Mouse (Mus musculus): ENCODE measurements at regions not wholly inside any gene's neighbourhood (a gene's known extent, or its start where the extent isn't known, plus 50 kb on each side); places are given as distances from the start of the nearest gene placed in this dataset.

GRCm38 (mm10) chr14:76672442-76672841 is 115.8 kb upstream of the Serp2 start:
- H3K27me3 ChIP-seq (ENCODE audit: control insufficient read depth, insufficient read depth, insufficient read length) = no peaks in the 10 kb centered on the region
- H3K4me3 ChIP-seq (ENCODE audit: insufficient read depth, poor library complexity, severe bottlenecking) = no peak overlapping the region
- H3K79me3 ChIP-seq (ENCODE audit: low read depth) = no peaks in the 10 kb centered on the region
- H3K79me2 ChIP-seq (ENCODE audit: control insufficient read depth, insufficient read depth) = no peaks in the 10 kb centered on the region
- H3K36me3 ChIP-seq (ENCODE audit: control insufficient read depth, insufficient read depth) = no peaks in the 10 kb centered on the region
- H3ac ChIP-seq (ENCODE audit: control insufficient read depth, insufficient read length, low read depth) = no peak overlapping the region
- TF ChIP-seq USF1 (IDR thresholded peaks at IDR 0.05; ENCODE audit: low read depth) = no peak
- TF ChIP-seq CEBPB (IDR thresholded peaks at IDR 0.05; ENCODE audit: low read depth) = no peak
- TF ChIP-seq CTCF (IDR thresholded peaks at IDR 0.05; ENCODE audit: control insufficient read depth, insufficient read depth, insufficient read length) = no peak
- no peak for TF ChIP-seq FOSL1 (IDR thresholded peaks at IDR 0.05; ENCODE audit: insufficient read depth, low read length, poor library complexity, severe bottlenecking)
- no peak for TF ChIP-seq MAX (IDR thresholded peaks at IDR 0.05)
- TF ChIP-seq MYOD1 (IDR thresholded peaks at IDR 0.05; ENCODE audit: control insufficient read depth, insufficient read length, low read depth) = no peak
- TF ChIP-seq MYOG (IDR thresholded peaks at IDR 0.05; ENCODE audit: control insufficient read depth, extremely low read depth, insufficient read length) = no peak

GRCm38 (mm10) chr14:76671023-76671422 is 114.3 kb upstream of the Serp2 start:
- H3K79me3 ChIP-seq (ENCODE audit: low read depth) = no peaks in the 10 kb centered on the region
- no peaks in the 10 kb centered on the region for H3K36me3 ChIP-seq (ENCODE audit: control insufficient read depth, insufficient read depth)
- no peaks in the 10 kb centered on the region for H3K79me2 ChIP-seq (ENCODE audit: control insufficient read depth, insufficient read depth)
- no peak overlapping the region for H3ac ChIP-seq (ENCODE audit: control insufficient read depth, insufficient read length, low read depth)
- no peaks in the 10 kb centered on the region for H3K27me3 ChIP-seq (ENCODE audit: control insufficient read depth, insufficient read depth, insufficient read length)
- TF ChIP-seq USF1 (IDR thresholded peaks at IDR 0.05; ENCODE audit: low read depth) (no peak), MAX (IDR thresholded peaks at IDR 0.05) (no peak)
- H3K4me3 ChIP-seq (ENCODE audit: insufficient read depth, poor library complexity, severe bottlenecking) = no peak overlapping the region

GRCm38 (mm10) chr14:76665754-76666371 is 109.2 kb upstream of the Serp2 start:
- no peaks in the 10 kb centered on the region for H3K79me3 ChIP-seq (ENCODE audit: low read depth)
- no peak overlapping the region for H3ac ChIP-seq (ENCODE audit: control insufficient read depth, insufficient read length, low read depth)
- H3K4me3 ChIP-seq (ENCODE audit: insufficient read depth, poor library complexity, severe bottlenecking) = no peak overlapping the region
- H3K36me3 ChIP-seq (ENCODE audit: control insufficient read depth, insufficient read depth) = no peaks in the 10 kb centered on the region
- no peak for TF ChIP-seq MAX (IDR thresholded peaks at IDR 0.05)
- no peaks in the 10 kb centered on the region for H3K27me3 ChIP-seq (ENCODE audit: control insufficient read depth, insufficient read depth, insufficient read length)
- H3K79me2 ChIP-seq (ENCODE audit: control insufficient read depth, insufficient read depth) = no peaks in the 10 kb centered on the region

GRCm38 (mm10) chr14:76664586-76665508 is 108.2 kb upstream of the Serp2 start:
- TF ChIP-seq USF1 (IDR thresholded peaks at IDR 0.05; ENCODE audit: low read depth) (no peak), CEBPB (IDR thresholded peaks at IDR 0.05; ENCODE audit: low read depth) (no peak), CTCF (IDR thresholded peaks at IDR 0.05; ENCODE audit: control insufficient read depth, insufficient read depth, insufficient read length) (no peak), FOSL1 (IDR thresholded peaks at IDR 0.05; ENCODE audit: insufficient read depth, low read length, poor library complexity, severe bottlenecking) (no peak), MAX (IDR thresholded peaks at IDR 0.05) (no peak), MYOD1 (IDR thresholded peaks at IDR 0.05; ENCODE audit: control insufficient read depth, insufficient read length, low read depth) (no peak), MYOG (IDR thresholded peaks at IDR 0.05; ENCODE audit: control insufficient read depth, extremely low read depth, insufficient read length) (no peak)
- Histone ChIP-seq H3K4me3 (ENCODE audit: insufficient read depth, poor library complexity, severe bottlenecking) (no peak overlapping the region), H3K27me3 (ENCODE audit: control insufficient read depth, insufficient read depth, insufficient read length) (no peaks in the 10 kb centered on the region), H3K79me2 (ENCODE audit: control insufficient read depth, insufficient read depth) (no peaks in the 10 kb centered on the region), H3K79me3 (ENCODE audit: low read depth) (no peaks in the 10 kb centered on the region), H3ac (ENCODE audit: control insufficient read depth, insufficient read length, low read depth) (no peak overlapping the region), H3K36me3 (ENCODE audit: control insufficient read depth, insufficient read depth) (no peaks in the 10 kb centered on the region)

- no peaks in the 10 kb centered on the region for H3K27me3 ChIP-seq (ENCODE audit: control insufficient read depth, insufficient read depth, insufficient read length)
- TF ChIP-seq MAX (IDR thresholded peaks at IDR 0.05) (no peak), MYOD1 (IDR thresholded peaks at IDR 0.05; ENCODE audit: control insufficient read depth, insufficient read length, low read depth) (no peak), CTCF (IDR thresholded peaks at IDR 0.05; ENCODE audit: control insufficient read depth, insufficient read depth, insufficient read length) (no peak), MYOG (IDR thresholded peaks at IDR 0.05; ENCODE audit: control insufficient read depth, extremely low read depth, insufficient read length) (no peak), FOSL1 (IDR thresholded peaks at IDR 0.05; ENCODE audit: insufficient read depth, low read length, poor library complexity, severe bottlenecking) (no peak), CEBPB (IDR thresholded peaks at IDR 0.05; ENCODE audit: low read depth) (no peak), USF1 (IDR thresholded peaks at IDR 0.05; ENCODE audit: low read depth) (no peak)
- no peaks in the 10 kb centered on the region for H3K79me3 ChIP-seq (ENCODE audit: low read depth)
- no peak overlapping the region for H3K4me3 ChIP-seq (ENCODE audit: insufficient read depth, poor library complexity, severe bottlenecking)
- no peaks in the 10 kb centered on the region for H3K36me3 ChIP-seq (ENCODE audit: control insufficient read depth, insufficient read depth)
- H3ac ChIP-seq (ENCODE audit: control insufficient read depth, insufficient read length, low read depth) = no peak overlapping the region
- H3K79me2 ChIP-seq (ENCODE audit: control insufficient read depth, insufficient read depth) = no peaks in the 10 kb centered on the region
These were observed 107.1 kb upstream of the Serp2 start for GRCm38 (mm10) chr14:76663816-76664215.

GRCm38 (mm10) chr14:76662871-76663270 is 106.2 kb upstream of the Serp2 start:
- H3K79me3 ChIP-seq (ENCODE audit: low read depth) = no peaks in the 10 kb centered on the region
- TF ChIP-seq MYOD1 (IDR thresholded peaks at IDR 0.05; ENCODE audit: control insufficient read depth, insufficient read length, low read depth) (no peak), MYOG (IDR thresholded peaks at IDR 0.05; ENCODE audit: control insufficient read depth, extremely low read depth, insufficient read length) (no peak), CEBPB (IDR thresholded peaks at IDR 0.05; ENCODE audit: low read depth) (no peak), USF1 (IDR thresholded peaks at IDR 0.05; ENCODE audit: low read depth) (no peak), MAX (IDR thresholded peaks at IDR 0.05) (no peak), FOSL1 (IDR thresholded peaks at IDR 0.05; ENCODE audit: insufficient read depth, low read length, poor library complexity, severe bottlenecking) (no peak)
- no peak overlapping the region for H3K4me3 ChIP-seq (ENCODE audit: insufficient read depth, poor library complexity, severe bottlenecking)
- H3K36me3 ChIP-seq (ENCODE audit: control insufficient read depth, insufficient read depth) = no peaks in the 10 kb centered on the region
- no peaks in the 10 kb centered on the region for H3K79me2 ChIP-seq (ENCODE audit: control insufficient read depth, insufficient read depth)
- H3ac ChIP-seq (ENCODE audit: control insufficient read depth, insufficient read length, low read depth) = no peak overlapping the region
- H3K27me3 ChIP-seq (ENCODE audit: control insufficient read depth, insufficient read depth, insufficient read length) = no peaks in the 10 kb centered on the region

Data from C2C12 (cell line).